Mouse (Mus musculus): ENCODE results near the gene Farsb.

Farsb gene

GRCm38 (mm10) chr1:78483430-78483829, 5.3 kb downstream of the Farsb start:
- no peak for DNase-seq (ENCODE audit: low spot score)

DNA sequence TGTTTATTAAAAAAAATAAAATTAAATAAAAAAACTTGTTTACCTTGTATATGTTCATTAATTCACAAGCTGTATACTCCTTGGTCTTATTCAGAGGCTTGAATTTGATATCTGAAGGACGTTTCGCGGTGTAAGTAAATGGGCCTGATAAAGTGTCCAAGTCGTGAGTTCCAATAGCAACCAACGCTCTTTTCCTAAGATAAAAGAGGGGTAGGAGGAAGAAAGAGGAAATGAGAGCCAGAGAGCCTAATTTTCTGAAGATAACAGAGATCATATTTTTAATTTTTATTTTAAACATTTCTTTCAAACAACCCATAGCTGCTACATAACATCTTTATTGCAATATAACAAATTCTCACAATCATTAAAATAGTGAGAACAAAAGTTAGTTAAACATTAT, 16.3 kb downstream of the Farsb start:
- DNase-seq (ENCODE audit: low spot score): no peak

DNA sequence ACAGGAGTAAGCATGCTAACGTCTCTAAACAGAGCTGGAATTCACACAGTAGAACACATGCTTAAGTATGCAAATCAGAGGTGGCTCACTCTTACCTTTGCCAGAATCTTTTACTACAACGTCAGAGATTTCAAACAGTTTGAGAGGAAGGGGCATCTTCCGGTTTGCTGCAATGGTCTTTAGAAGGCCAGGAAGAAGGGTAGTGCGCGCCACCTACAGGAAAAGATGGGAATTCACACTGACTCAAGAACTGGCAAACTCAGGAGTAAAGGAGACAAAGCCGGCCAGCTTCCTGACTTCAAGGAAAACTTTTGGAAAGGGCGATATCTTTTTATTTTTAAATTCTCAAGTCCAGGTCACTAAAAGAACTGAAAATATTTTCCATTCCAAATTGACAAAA, 34.0 kb downstream of the Farsb start:
- DNase-seq (ENCODE audit: low spot score): no peak

GRCm38 (mm10) chr1:78453886-78454285, 34.8 kb downstream of the Farsb start:
- DNase-seq (ENCODE audit: low spot score): no peak

GRCm38 (mm10) chr1:78452544-78452943, 36.2 kb downstream of the Farsb start:
- DNase-seq (ENCODE audit: low spot score): no peak

DNA sequence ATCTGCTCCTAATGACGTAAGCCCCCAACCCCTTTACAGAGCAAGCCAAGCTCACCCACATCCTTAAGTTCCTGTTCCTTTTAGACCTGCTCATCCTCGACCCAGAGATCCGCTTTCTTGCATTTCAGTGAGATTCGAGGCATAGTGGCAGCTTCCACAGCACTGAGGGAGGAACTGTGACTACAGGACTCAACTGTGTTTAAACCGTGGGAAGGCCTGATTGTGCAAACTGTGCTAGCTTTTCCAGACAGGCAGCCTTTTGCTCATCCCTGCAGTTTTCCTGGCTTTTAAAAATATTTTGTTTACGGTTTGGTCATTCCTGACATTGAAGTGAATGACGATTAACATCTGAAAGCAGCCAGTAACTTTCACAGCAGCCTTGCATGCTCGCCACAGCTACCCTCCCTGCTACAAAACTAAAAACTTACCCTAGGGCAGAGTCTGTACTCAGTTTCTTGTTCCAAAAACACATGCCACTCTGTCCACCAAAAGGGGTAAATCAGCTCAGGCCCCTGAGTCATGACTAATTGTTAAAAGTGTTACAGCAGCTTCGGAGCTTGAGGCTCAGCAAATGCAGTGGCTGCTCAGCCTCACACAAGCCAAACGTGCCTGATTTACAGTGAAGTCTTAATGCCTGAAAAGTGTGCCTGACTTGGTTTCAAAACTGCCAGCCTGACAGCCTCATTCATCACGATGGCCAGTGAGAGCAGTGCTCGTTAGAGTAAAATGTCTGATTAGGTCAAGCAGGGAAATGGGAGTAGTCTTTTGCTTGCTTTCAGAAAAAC, 37.4 kb downstream of the Farsb start:
- no peak for DNase-seq (ENCODE audit: low spot score)

DNA sequence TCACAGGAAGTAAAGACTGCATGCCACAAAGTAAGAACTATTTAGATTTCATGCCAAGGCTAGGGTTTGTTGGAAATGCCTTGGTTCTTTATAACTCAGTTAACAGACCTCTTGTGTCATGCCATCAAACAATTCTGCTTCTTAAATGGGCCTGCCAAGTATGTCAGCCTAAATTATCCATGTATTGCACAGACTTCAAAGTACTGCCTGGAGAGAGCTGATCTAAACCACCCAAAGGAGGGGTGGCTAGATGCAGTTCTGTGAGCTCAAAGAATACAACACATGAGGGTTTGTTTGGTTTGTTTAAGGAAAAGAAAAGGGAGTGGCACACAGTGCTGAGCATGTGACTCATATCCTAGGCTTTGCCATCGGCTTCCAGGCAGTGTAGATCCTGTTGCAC, 40.6 kb downstream of the Farsb start:
- DNase-seq (ENCODE audit: low spot score): no peak

GRCm38 (mm10) chr1:78446742-78447141, 42.0 kb downstream of the Farsb start:
- no peak for DNase-seq (ENCODE audit: low spot score)

DNA sequence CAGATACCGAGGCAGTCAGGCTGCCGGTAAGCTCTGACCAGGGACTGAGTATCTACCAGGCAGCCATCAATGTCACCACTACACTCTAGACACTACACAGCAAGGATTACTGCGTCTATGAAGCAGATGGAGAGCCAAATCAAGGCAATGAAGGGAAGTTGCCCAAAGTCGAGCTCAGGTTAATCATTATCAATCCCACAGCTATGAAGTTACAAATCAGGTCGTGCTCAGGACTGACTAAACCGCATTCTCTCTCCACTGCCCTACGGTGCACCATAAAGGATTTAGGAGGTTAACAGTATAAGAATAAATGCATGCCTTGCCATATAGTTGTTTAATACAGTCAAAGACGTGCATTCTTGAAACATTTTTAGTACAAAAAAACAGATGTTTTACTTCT, 42.5 kb downstream of the Farsb start:
- DNase-seq (ENCODE audit: low spot score): no peak

GRCm38 (mm10) chr1:78443056-78443455, 45.6 kb downstream of the Farsb start:
- no peak for DNase-seq (ENCODE audit: low spot score)

DNA sequence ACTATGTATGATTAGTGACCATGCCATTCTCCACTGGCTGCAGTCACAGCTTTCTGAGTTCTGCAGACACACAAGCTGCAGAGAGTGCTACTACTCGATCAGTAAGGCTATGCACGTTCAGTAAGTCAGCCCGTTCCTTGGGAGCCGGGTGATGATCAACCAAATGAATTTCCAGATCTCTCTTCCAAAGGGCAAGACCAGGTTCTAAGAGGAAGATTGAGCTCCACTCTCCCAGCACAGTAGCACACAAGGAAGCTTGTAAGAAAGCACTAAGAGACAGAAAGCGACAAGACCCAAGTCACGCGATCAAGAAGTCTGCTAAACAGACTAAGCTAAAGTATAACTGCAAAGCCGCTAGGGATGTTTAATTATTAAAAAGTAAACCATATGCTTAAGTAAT, 48.0 kb downstream of the Farsb start:
- DNase-seq (ENCODE audit: low spot score): no peak

DNA sequence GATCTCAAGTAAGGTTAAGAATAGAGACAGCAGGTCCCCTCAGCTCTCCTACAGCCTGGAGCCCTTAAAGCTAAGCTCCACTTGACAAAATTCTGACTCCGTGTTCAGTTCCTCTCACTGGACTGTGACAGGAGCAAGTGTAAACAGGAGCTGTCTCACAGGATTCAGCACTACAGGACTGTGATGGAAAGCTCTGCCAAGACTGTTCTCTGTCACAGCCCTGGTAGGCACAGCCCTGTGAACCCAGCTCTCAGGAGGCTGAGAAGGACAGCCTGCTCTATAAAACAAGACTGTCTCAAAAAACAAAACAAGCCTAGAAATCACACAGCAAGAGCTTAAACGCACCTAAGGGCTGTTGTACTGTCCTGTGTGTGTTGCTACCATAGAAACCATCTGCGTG, 51.5 kb downstream of the Farsb start:
- DNase-seq (ENCODE audit: low spot score): no peak

GRCm38 (mm10) chr1:78436445-78436844, 52.3 kb downstream of the Farsb start:
- no peak for DNase-seq (ENCODE audit: low spot score)

DNA sequence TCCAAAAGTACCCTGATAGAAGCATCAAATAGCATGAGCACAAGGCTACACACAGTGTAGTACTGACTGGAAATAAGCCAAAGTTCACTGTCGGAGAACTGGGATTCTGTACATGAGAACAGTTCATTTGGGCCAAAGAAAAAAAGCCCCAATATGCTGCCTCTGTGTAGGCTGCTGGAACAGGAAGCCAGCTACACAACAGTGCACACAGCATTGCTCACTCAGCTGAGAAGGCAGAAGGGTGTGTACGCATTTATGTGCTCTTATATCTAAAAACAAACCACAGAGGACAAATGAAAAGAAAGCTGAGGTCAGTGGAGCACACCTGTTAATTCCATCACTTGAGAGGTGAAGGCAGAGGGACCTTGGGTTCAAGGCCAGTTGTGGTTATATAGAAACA, 52.7 kb downstream of the Farsb start:
- no peak for DNase-seq (ENCODE audit: low spot score)

DNA sequence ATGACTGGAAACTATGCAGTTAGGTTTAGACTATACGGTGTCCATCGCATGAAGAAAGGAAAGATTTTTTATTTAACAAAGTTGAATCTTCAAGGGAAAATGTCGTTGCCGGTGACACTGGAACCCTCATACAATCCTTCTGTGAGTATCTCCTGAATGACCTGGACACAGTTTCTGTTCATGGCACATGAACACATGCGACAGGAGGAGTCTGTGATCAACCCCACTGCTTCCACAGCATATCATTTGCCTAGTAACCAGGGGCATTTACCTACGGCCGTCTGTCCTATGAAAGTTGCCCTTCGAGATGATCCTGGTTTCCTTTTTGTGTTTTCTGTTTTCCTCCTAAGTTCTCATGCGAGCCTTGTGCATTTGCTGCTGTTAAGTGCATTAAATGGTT, 55.2 kb downstream of the Farsb start:
- DNase-seq (ENCODE audit: low spot score): no peak

DNA sequence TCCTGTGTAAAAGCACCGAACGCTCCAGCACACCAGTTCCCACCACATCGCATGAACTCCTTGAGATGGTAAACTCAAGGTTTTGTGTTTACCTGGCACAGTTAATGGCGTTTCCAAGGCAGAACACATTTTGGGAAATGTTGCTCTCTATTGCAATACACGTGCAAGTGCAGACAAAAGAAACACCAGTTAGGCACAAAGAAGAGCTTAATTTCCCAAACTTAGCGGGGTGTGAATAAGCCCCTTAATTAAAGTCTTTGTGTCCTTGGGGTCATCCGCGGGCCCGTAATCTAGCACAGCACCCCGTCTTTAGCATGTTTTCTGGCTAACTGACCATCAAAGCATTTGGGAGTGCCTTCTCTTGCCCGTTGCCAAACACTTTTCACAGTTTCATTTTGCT, 59.8 kb downstream of the Farsb start:
- no peak for DNase-seq (ENCODE audit: low spot score)

- no peak for DNase-seq (ENCODE audit: low spot score)
Observed at GRCm38 (mm10) chr1:78426841-78427240, 61.9 kb downstream of the Farsb start.

DNA sequence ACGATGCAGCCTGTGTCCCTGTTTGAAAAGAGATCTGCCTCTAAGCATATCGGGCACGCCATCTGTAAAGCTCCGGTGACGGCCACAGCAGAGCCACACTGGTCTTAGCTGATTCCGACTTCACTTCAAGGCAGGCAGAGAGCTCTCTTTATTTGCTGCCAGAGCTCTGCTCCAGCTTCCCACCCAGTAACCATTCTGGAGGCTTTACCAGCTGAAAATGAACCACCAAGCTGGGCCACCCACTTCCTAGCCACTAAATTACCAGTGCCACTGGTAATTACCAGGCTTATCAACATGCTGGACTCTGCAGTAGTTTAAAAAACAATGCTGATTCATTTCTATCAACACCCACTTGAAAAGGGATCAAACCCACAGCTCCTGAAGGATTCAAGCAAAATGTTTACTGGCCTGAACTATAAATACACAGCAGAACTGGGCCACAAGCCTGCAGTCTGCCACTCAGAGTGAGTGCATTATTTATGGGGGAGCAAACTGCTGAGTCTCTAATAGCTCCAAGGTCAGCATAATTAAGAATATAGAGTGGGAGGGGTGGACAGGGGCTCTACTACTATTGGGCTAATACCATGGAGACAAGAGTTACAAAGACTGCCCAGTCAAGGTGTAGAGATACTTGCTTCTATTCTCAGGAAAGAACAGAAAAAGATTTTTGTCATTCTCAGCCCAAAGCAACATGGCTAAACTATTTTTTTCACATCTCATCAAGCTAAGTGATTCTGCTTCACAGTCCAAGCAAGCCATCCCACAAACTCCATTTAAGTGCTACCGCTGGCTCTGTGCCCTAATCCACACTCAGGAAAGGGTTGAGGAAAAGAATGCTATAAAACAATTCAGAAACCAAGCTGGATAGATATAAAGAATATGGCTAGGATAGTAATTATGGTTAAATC, 62.6 kb downstream of the Farsb start:
- peak; percentile 8 for DNase-seq (ENCODE audit: low spot score)

- no peak for DNase-seq (ENCODE audit: low spot score)
Observed at GRCm38 (mm10) chr1:78425309-78425708, 63.4 kb downstream of the Farsb start.

GRCm38 (mm10) chr1:78424848-78425247, 63.8 kb downstream of the Farsb start:
- no peak for DNase-seq (ENCODE audit: low spot score)

DNA sequence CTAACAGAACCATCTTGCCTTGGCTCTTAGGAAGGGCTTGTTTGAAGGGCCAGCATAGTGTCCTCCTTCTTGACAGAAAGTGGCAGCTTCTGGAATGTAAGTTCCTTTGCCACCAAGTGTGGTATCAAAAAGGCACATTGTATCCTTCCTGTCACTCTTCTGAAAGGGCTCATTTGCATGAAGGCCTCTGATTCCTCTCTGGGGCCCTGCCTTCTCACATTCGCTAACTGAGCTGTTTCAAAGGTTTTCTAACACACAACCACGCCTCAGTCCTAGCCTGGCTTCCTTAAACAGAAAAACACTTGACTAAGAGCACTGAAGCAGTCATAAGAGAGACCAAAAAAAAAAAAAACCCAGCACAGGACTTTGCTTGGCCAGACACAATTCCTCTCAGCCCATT, 66.1 kb downstream of the Farsb start:
- no peak for DNase-seq (ENCODE audit: low spot score)

DNA sequence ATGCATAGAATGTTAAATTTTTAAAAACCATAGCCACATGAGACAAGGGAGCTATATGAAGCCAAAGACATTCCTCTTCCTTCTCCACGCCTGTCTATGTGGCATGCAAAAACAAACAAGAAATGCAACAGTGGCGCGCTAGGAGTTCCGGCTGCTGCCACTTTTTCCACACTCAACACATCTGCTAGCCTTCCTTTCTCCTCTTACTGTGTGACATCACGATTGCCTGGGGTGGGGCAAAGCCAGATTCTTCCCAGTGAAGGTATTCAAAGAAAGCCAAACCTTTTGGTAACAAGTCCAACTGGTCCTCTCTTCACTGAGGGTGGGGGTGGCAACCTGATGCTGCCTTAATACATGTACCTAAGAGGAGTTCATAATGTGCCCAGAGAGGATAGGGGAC, 66.9 kb downstream of the Farsb start:
- DNase-seq (ENCODE audit: low spot score): no peak

DNA sequence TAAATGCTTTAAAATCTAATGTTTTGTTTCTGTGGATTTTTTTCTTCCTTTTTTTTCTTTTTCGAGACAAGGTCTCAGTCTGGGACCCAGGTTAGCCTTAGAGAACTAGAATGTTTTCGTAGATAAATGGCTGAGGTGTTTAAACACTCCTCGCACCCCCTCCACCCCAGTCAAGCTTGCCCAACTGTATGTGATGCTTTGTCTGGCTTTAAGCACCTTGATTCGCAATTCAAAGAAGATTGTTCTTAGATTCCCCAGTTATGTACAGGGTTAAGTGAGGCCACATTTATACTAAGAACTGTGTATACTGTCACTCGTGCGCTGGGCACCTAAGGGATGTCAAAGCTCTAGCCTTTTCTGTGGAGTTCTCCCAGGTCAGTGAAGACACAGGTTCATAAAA, 68.4 kb downstream of the Farsb start:
- no peak for DNase-seq (ENCODE audit: low spot score)
